Mouse (Mus musculus) right cerebral cortex, postnatal 36 days (tissue): ENCODE data around the gene Gdi2.
"Not testable (repeated sequence)": the region's sequence is repeated elsewhere in the genome, so short reads cannot be mapped to it uniquely, and the experiment has no call there.

Experiments
- DNase-seq, 2 experiments: peaks; one replicate each; pipeline ENCODE4 v3.0.0; 2022; ENCODE audit warnings: low spot score in 2 of 2, mixed read lengths in 1 of 2

Gene Gdi2

GRCm38 (mm10) chr13:3537594-3538222 lies at the start of gene Gdi2:
Gdi2 (plus strand) TSS chr13:3538063.
- peak; percentile 84 to 92 for DNase-seq

GRCm38 (mm10) chr13:3495526-3495925 lies 42.3 kb upstream of the Gdi2 start:
- no peak for DNase-seq

DNA sequence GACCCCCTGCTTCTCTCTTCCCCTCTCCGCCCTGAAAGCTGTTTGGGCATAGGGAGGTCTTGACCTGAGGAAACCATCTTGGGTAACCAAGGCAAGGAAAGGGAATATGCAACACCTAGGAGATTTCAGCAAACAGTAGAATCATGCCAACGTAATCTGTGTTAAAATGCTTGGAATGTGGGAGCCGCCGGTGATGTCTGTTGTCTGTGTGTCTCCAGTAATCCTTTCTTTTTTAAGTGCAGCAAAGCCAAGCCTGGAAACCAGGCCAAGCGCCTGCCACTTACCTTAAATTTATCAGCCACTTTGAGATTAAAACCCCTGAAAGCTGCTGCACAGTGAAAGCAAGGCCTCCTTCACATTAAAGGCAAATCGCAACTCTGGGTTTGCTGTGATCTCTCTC lies 36.8 kb upstream of the Gdi2 start:
- DNase-seq: not testable (repeated sequence)

DNA sequence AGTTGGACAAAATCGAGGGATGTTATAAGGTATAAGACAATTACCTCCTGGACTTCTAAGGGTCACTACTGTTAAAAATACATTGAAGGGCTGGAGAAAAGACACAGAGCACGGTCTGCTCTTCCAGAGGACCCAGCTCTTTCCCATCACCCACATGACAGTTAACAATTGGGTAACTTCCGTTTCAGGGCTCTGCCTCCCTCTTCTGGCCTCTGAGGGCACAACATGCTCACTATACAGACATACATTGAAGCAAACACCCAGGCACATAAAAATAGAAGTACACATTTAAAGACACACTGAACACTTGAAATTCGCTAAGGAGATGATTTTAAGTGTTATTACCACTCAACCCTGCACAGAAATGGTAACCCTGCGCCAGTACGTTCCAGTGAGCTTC lies 22.5 kb upstream of the Gdi2 start:
- DNase-seq: not testable (repeated sequence)

GRCm38 (mm10) chr13:3519357-3519756 lies 18.5 kb upstream of the Gdi2 start:
- not testable (repeated sequence) for DNase-seq

DNA sequence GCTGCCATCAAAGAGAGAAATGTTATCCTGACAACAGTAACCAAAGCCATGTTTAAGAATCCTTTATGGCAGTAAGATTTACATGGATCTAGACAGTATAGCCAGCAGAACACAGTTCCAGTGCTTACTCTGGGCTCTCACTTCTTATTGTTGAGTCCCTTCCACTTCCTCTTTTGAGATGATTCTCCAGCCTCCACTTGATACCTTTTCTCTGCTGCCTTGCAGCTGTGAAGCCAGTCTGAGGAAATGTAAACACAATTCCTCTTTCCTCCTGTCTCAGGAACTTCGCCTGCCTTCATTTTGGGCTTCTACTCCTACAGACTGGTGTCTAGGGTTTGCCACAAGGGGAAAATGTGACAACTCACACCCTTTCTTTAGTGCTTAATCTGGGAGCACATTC lies 17.9 kb upstream of the Gdi2 start:
- not testable (repeated sequence) for DNase-seq

DNA sequence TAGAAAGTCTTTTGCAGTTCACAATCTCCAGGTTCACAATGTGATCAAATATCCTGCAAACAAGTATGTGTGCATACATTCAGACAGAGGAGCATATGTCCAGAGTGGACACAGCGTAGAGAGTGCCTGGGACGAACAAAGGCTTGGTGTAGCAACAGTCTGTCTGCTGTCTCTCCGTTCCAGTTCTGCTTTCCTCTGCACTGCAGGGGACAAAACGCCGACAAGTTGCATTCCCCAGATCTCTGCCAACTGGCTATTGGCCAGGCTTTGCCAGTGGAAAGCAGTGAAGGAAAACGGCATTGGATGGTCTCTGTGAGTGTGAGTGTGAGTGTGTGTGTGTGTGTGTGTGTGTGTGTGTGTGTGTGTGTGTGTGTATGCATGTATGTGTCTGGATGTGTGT lies 14.4 kb upstream of the Gdi2 start:
- DNase-seq: no peak

- no peak for DNase-seq
Measured at GRCm38 (mm10) chr13:3523946-3524345, 13.9 kb upstream of the Gdi2 start.

DNA sequence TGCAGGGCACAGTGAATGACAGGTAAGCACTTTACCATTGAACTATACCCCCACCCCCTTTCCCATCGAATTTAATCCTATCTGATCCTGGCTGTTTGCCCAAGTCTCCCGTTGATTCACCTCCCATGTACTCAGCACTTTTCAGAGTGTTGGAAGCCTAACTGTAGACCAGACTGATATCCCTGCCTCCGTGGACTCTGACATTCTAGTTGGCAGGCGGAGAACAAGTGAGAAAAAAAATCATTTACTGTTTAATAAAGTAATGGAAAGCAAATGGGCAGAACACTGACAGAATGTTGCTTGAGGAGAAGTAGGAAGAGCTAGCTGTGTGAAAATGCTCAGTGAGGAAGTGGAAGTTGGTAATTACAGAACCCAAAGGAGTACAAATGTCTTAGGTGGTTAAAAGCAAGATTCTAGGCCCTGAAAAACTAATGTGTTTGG lies 12.2 kb upstream of the Gdi2 start:
- no peak for DNase-seq

DNA sequence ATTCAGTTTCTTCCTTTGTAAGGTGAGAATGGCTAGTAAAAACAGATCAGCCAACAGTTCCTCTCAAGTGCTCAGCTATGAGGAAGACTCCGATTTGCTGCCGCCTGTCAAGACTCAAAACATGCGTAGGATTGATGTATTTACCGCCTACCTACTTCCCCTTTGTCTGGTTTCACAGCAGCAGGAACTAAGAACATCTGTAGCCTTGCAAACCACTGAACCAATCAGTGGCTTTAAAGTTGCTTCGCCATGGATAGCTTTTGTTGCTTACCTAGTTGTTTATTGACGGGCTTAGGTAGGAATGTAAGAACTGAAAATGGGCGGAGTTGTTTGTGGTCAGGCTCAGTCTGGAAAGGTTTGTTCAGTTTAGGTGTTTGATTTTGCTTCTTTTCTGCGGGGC lies 11.5 kb upstream of the Gdi2 start:
- no peak for DNase-seq

DNA sequence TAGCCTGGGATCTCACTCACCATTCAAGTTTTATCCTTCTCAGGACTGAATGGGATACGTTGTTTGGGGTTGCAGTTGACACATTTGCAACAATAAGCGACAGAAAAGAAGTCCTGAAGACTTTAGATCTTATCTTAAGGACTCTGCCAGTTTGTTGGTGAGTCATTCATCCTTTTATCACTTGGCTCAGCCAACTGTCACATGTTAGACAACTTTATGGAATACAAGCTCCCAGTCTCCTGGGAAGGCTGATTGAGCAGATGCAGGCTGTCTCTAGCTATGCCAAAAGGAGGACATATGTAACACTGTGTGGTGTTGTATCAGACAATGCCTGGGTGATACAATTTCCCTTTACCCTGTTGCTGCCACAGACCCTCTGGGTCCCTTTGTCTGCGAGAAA lies 7.4 kb upstream of the Gdi2 start:
- no peak for DNase-seq

- DNase-seq: not testable (repeated sequence)
Measured at GRCm38 (mm10) chr13:3531176-3531575, 6.7 kb upstream of the Gdi2 start.

- DNase-seq: no peak
Measured at GRCm38 (mm10) chr13:3531692-3532320, 6.1 kb upstream of the Gdi2 start.

GRCm38 (mm10) chr13:3532451-3532850 lies 5.4 kb upstream of the Gdi2 start:
- DNase-seq: no peak

DNA sequence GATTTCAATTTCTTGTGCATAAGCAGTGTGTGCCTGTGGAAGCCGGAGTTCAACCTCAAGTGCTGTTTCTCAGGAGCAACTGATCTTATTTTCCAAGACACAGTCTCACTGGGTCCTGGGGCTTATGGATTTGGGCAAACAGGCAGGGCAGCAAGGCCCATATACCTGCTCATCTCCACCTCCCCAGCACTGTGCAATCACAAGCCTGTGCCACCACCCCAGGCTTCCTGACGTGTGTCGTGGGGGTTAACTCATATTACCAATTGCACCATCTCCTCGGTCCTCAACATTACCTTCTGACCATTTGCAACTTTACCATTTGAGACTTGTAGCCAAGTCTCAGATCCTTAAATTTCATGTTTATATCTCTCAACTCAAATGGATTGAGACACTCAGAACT lies 3.7 kb upstream of the Gdi2 start:
- no peak for DNase-seq

- peak; percentile 45 to 56 for DNase-seq
Measured at GRCm38 (mm10) chr13:3538223-3538968, 533 bp downstream of the Gdi2 start.

DNA sequence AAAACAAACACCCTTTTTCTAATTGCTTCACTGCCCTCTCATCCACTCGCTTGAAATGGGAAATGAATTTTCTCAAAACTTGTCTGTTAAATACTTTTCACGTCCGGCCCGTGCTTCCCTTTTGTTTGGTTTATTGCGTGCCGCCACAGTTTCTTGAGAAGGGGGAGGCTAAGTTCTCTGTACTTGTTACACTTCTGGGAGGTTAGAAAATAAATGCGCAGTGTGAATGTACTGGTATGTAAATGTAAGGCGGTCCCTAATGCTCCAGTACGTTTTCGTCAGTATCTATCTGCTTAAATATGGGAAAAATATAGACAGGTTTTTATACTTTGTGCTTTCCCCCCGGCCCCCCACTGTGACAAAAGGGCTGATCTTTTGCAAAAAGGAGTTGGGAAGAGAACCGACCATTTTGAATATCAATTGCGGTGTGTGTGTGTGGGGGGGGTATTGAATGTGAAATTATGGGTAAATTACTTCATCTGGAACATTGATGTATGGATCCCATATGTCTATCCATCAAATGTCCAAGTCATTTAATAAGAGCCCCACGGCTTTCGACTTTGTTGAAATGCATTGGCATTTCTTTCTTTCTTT lies 1.2 kb downstream of the Gdi2 start:
- DNase-seq: no peak

DNA sequence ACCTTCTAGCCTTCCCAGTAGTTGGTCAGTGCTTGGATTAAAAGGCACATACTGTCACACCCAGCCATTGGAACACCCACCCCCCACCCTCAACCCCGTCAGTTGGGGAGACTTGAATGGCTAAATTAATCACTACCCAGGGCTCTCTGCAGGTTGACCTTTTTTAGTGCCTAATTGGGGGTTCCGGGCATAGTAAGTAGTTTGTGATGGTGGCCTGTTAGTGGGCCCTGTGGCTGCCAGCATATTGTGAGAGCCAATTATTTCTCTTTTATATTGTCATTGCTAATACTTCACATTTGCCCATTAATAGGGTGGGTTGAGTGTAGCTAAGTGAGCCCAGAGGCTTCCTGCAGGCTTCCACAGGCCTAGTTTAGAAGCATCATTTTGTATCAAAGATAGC lies 2.3 kb downstream of the Gdi2 start:
- no peak for DNase-seq

DNA sequence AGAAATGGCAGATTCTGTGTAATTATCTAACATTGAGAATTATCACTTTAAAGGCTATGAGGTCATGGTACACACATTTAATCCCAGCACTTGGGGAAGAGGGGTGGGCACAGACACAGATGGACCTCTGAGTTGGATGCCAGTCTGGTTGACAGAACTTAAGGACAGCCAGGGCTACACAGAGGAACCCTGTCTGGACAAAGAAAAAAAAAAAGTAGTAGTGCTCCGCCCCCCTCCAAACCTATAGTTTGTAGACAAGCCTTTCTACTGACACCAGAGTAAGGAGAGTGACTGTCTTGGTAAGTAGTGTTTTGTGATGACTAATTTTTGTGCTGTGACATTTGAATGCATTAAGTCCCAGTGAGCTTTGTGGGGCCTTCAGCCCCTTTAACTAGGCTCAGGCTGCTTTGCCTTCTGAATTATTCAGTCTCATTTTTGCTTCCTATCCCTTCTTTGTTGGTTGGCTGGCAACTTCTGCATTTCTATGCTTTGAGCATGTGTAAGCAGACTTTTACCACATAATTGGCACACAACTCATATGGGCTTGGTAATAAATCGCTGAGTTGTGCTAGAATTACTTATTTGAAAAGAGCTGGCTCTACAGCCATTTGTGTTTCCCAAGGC lies 3.4 kb downstream of the Gdi2 start:
- no peak for DNase-seq

GRCm38 (mm10) chr13:3544077-3544874 lies 6.4 kb downstream of the Gdi2 start:
- no peak for DNase-seq

DNA sequence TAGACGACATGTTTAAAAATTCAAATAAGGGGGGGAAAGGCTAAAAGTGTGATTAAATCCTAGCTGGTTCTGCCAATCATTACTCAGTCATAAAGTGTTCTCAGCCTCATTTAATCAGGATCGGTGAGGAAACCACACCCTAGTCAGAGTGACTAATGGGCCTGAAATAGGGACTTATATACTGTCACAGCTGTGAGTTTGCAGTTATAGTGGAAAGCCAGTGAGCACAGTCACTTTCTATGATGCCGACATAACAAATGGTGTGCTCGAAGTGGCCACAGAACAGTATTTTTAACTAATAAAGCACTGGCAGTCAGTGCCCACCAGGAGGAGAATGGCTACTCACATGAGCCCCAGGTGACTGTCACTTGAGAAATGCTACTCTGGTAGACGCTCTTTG lies 7.1 kb downstream of the Gdi2 start:
- no peak for DNase-seq
